Comparison of ENCODE assay signal across 9 mouse cellular contexts in genomic region chr4:125210719-125211118, GRCm38 (mm10).
"Had no signal": no experiment of that assay in that cellular context is flagged by ENCODE, and none has a peak within 500 bp of the region (broad histone marks: within the 10 kb centered on the region; RNA-seq: fewer than 3 reads in every experiment).

No protein-coding gene starts in this region.

- ATAC-seq: liver, embryonic 12.5 days; midbrain, embryonic 16.5 days had no signal

- DNase-seq: layer of hippocampus, adult 9-11 months; layer of hippocampus, postnatal 36 days; lung, postnatal 10 days; lung, postnatal 4 days; spleen, adult 18-20 months; thymus, adult 2 months; thymus, postnatal 25 days had no signal
